Mouse (Mus musculus): ENCODE results near the gene Src. TPM values are rescaled to one million over a fixed set of nuclear protein-coding genes. Genes with fewer than 3 reads are reported as not detected.

Src gene
- total RNA-seq, 4 experiments from 2014 or later = 1.3 to 2.3 (median 1.7) TPM

GRCm38 (mm10) chr2:157412497-157412896 is 5.7 kb upstream of the Src start:
- DNase-seq (ENCODE audit: low spot score in 2 of 2) = no peak

DNA sequence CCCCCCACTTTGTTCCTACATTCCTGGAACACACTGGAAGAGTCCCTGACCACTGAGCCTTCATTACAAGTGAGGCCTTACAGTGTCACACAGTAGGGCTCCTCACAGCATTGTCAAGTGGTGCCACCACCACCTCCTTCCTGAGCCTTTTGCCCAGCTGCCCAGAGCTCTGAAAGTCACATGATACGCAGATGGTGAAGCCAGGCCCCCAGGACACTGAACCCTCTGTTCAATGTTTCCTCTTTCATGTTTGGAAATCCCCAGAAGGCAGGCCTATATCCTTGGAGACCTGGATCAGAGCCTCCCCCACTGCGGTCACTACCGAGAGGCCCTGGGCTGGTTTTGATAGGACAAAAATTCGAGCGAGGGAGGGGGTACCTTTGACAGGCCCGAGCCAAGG is 1.0 kb upstream of the Src start:
- DNase-seq (ENCODE audit: low spot score in 2 of 2) = no peak

GRCm38 (mm10) chr2:157418609-157419071 is 396 bp downstream of the Src start:
- no peak for DNase-seq (ENCODE audit: low spot score in 2 of 2)

DNA sequence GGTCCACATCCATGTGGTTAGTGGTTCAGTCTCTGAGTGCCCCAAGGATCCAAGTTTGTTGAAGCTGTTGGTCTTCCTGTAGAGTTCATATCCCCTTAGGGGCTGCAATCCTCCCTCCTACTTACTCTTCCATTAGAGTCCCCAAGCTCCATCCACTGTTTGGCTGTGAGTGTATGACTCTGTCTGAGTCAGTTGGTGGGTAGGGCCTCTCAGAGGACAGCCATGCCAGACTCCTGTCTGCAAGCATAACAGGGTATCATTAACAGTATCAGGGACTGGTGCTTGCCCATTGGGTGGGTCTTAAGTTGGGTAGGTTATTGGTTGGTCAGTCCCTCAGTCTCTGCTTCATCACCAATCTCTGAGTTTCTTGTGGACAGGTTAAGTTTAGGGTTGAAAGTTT is 1.3 kb downstream of the Src start:
- DNase-seq (ENCODE audit: low spot score in 2 of 2) = no peak

DNA sequence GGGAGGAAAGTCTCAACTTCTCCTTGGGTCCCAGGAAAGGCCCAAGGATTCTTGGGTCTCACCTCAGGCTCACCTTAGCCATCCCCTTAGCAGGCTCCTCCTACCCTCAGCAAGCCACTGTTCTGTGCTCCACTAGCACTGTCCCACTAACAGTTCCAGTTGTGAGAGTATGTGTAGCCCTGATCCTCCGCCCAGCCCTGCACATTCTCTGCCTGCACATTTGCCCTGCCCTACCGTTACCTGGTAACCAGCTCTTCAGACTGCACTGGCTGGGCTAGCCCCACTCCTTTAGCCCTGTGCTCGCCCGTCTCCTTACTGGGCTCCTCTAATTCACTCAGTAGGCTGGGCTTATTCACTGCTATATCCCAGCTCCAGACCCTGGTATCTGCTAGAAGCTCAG is 2.2 kb downstream of the Src start:
- no peak for DNase-seq (ENCODE audit: low spot score in 2 of 2)

- no peak for DNase-seq (ENCODE audit: low spot score in 2 of 2)
These were observed 3.9 kb downstream of the Src start for GRCm38 (mm10) chr2:157422062-157422655.

GRCm38 (mm10) chr2:157422854-157423705 is 4.8 kb downstream of the Src start:
- no peak for DNase-seq (ENCODE audit: low spot score in 2 of 2)

GRCm38 (mm10) chr2:157423706-157424125 is 5.5 kb downstream of the Src start:
- no peak for DNase-seq (ENCODE audit: low spot score in 2 of 2)

DNA sequence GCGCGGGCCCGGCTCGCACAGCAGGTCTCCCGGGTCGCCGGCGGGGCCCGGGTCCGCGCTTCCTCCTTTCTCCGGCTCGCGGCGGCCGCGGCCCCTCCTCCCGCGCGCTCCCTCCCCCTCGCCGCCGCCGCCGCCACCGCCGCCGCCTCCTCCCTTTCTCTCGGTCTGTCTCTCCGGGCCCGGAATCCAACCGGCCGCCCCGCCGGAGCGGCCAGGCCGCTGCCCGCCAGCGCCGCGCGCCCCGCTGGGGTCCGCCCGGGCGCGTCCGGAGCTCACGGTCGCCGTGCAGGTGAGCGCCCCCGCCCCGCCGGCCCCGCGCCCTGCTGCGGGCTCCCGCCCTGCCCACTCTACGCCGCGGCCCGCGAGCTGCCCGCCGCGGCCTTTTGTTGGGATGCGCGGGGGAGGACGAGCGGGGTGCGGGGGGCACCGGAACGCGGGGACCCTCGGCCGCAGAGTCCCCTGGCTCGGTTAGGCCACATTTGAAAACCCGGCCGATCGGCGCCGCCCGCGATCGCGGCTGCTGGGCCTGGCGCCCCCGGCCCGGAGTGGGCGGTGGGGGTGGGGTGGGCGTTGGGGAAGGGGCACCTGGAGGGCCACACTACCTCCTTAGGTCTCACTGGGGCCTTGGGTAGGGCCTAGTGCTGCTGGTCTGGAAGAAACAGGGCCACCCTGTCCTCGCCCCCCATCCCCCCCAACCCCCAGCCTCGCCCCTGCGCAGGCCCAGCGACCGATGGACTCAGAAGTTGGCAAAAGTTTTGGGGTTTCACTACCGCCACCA is 6.1 kb downstream of the Src start:
- no peak for DNase-seq (ENCODE audit: low spot score in 2 of 2)

DNA sequence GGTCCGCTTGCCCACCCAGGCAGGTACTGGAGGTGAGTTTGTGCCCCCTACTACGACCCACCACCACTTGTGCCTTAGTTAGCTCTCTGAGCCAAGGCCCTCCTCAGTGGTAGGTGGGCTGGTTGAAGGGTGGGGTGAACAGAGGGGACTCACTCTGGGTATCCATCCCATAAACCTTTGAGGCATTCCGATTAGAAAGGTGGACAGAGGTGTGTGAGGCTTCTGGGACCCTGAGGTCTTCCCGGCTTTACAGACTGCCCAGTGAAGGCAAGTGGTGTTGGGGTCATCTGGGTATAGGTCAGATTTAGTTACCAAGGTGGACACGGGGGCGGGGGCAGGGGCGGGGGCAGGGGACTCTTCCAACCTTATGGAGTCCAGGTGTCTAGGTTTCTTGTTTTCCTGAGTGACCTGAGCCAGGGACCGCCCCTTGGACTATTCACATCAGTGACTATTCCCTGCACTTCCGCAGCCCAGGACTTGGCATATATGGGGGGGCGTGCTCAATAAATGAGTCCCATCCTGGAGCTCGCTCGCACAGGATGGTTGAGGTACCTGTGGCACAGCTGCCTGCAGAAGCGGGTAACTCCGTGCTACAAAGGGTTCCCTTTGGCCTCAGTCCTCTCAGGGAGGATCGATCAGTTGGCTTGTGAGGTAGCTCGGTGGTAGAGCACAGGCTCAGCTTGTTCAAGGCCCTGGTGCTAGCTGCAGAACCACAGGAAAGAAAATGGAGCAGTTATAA is 6.8 kb downstream of the Src start:
- DNase-seq (ENCODE audit: low spot score in 2 of 2) = no peak

GRCm38 (mm10) chr2:157425643-157425988 is 7.4 kb downstream of the Src start:
- DNase-seq (ENCODE audit: low spot score in 2 of 2) = no peak

GRCm38 (mm10) chr2:157426171-157426570 is 7.9 kb downstream of the Src start:
- DNase-seq (ENCODE audit: low spot score in 2 of 2) = no peak

DNA sequence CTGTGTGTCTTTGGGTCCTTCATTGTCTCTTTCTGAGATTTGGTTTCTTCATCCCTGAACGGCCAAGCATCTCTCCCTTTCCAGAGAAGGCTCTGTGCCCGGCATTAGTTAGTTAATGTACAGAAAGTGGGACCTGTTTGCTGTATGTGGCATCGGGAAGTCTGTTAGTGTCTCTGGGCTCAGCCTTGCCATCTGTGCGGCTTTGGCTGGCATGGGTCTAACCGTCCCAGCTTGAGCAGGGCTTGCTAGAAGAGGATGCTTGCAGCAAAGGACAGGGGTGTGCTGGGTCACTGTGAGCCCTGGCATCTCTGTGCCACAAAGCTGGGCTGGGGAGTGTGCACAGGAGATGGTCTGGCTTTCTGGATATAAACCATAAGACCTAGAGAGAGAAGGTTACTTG is 8.9 kb downstream of the Src start:
- no peak for DNase-seq (ENCODE audit: low spot score in 2 of 2)

GRCm38 (mm10) chr2:157428351-157429139 is 10.3 kb downstream of the Src start:
- no peak for DNase-seq (ENCODE audit: low spot score in 2 of 2)

DNA sequence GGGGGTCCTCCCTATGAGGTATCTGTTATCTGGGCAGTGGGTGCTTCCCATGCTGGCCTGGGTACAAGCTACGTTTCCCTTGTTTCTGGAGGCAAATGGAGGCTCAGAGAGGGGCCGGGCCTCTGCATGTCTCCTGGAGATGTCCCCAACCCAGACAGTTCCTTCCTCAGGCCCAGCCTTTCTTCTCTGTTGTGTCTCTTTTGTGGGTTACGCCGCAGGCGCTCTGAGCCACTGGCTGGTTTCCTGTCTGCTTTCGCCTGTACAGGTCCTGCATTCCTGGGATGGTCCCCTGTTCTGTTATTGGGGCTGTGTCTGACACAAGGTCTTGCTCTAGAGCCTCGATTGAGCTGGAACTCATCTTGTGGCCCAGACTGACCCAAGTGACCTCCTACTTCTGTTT is 11.5 kb downstream of the Src start:
- no peak for DNase-seq (ENCODE audit: low spot score in 2 of 2)

DNA sequence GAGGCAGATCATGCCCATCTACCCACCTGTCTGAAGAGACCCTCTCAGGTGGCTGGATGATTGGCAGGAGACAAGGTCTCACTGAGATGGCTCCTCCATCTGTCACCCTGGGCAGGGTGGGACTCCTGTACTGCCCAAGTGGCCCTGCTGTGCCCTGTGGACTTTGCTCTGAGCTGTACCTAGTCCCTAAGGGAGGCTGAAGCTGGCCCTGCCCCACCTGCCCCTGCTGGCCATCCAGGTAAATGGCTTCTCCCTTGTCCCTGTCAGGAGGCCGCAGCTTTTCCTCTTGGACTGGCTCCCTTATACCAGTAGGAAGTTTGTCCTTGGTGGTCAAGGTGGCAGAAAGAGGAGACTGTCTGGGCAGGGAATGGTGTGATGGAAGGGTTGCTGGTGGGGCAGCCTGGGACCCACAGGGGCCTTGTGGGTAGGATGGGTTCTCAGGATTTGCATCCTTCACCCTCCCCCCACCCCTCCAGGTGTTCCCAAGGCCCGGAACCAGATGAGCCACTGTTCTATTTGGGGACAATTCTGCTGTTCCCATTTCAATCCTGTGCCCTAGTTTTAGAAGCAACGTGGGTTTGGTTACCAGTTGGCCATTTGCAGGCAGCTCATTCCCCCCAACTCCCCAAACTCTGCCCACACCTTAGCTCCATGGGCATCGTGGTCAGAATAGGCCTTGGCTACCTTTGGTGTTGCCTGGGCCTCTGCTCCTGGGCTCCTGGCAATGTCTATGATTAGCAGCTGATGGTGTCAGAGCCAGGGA is 12.6 kb downstream of the Src start:
- no peak for DNase-seq (ENCODE audit: low spot score in 2 of 2)

- no peak for DNase-seq (ENCODE audit: low spot score in 2 of 2)
These were observed 13.7 kb downstream of the Src start for GRCm38 (mm10) chr2:157431912-157432311.

- DNase-seq (ENCODE audit: low spot score in 2 of 2) = no peak
These were observed 14.2 kb downstream of the Src start for GRCm38 (mm10) chr2:157432476-157432875.

DNA sequence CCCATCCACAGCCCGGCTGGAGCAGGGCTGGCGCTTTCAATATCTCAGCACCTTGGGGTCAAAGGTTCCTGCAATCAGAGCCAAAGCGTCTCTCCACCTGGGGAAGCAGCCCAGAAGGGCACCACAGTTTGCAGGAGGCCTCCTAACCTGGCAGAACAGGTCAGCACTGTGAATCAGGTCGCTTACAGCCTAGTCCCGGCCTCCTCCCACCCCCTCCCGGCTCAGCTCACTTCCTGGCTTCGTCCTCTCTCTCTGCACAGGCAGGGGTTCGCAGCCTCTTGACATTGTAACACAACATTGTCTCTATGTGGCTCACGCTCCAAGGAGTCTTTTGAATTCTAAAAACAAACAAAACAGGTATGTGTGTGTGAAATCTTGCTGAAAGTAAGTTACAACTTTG is 15.8 kb downstream of the Src start:
- DNase-seq (ENCODE audit: low spot score in 2 of 2) = no peak

DNA sequence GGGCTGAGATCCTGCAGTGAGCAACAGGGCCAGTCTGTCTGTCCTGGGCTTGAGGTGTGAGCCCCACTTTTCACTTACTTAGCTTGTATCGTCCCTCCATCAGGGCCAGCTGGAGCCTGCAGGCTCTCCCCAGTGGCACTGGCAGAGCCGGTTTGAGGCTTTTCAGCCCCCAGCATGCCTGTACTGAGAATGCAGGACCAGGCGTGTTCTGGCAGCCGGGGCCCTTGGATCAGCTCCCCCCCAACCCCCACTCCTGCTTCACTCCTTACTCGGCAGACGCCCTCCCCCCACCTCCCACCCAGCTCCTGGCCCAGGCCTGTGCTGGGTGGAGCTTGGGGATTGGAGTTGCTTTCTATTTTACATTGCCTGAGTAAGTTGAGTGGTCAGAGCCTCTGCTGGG is 16.3 kb downstream of the Src start:
- no peak for DNase-seq (ENCODE audit: low spot score in 2 of 2)

All from gastrocnemius, adult 8-10 months (tissue).